Mouse (Mus musculus) R1 (cell line): ENCODE measurements around the gene Ints4.
A peak's percentile ranks its signal among the peaks of the same experiment; 100 is the strongest.
"Not testable (repeated sequence)": the region's sequence is repeated elsewhere in the genome, so short reads cannot be mapped to it uniquely, and the experiment has no call there.

Source experiments
- DNase-seq: peaks from one replicate; pipeline ENCODE4 v3.0.0-alpha.2; 2018; ENCODE audit warnings: low read depth, low spot score

Gene Ints4

GRCm38 (mm10) chr7:97480821-97481339 is at the start of gene Ints4:
Ints4 (plus strand) TSS chr7:97480956.
- peak; percentile 99 for DNase-seq

GRCm38 (mm10) chr7:97433517-97433916 is 47.2 kb upstream of the Ints4 start:
- DNase-seq, result not testable (repeated sequence)

GRCm38 (mm10) chr7:97434517-97434916 is 46.2 kb upstream of the Ints4 start:
- DNase-seq, result no peak

- no peak for DNase-seq
Observed at GRCm38 (mm10) chr7:97438986-97439385, 41.8 kb upstream of the Ints4 start.

GRCm38 (mm10) chr7:97446171-97446925 is 34.4 kb upstream of the Ints4 start:
- DNase-seq, result no peak

GRCm38 (mm10) chr7:97447050-97447531 is 33.7 kb upstream of the Ints4 start:
- DNase-seq, result no peak

GRCm38 (mm10) chr7:97451023-97451422 is 29.7 kb upstream of the Ints4 start, which contains the start of gene Kctd14:
Kctd14 (plus strand) TSS chr7:97451323.
- not testable (repeated sequence) for DNase-seq

- no peak for DNase-seq
Observed at GRCm38 (mm10) chr7:97452196-97452595, 28.6 kb upstream of the Ints4 start.

- peak; percentile 59 for DNase-seq
Observed at GRCm38 (mm10) chr7:97453141-97453921, 27.4 kb upstream of the Ints4 start.

GRCm38 (mm10) chr7:97454795-97455194 is 26.0 kb upstream of the Ints4 start:
- no peak for DNase-seq

- DNase-seq, result no peak
Observed at GRCm38 (mm10) chr7:97455577-97455976, 25.2 kb upstream of the Ints4 start.

- no peak for DNase-seq
Observed at GRCm38 (mm10) chr7:97473001-97473400, 7.8 kb upstream of the Ints4 start.

- DNase-seq, result no peak
Observed at GRCm38 (mm10) chr7:97479349-97479748, 1.4 kb upstream of the Ints4 start.

- no peak for DNase-seq
Observed at GRCm38 (mm10) chr7:97480290-97480689, 466 bp upstream of the Ints4 start.

- no peak for DNase-seq
Observed at GRCm38 (mm10) chr7:97483378-97483777, 2.6 kb downstream of the Ints4 start.

GRCm38 (mm10) chr7:97491157-97491556 is 10.4 kb downstream of the Ints4 start:
- DNase-seq, result peak; percentile 96

- DNase-seq, result peak; percentile 21
Observed at GRCm38 (mm10) chr7:97492420-97492819, 11.7 kb downstream of the Ints4 start.

- no peak for DNase-seq
Observed at GRCm38 (mm10) chr7:97495052-97495451, 14.3 kb downstream of the Ints4 start.

- no peak for DNase-seq
Observed at GRCm38 (mm10) chr7:97500555-97501209, 19.9 kb downstream of the Ints4 start.

GRCm38 (mm10) chr7:97514786-97515185 is 34.0 kb downstream of the Ints4 start:
- DNase-seq, result no peak

GRCm38 (mm10) chr7:97519935-97520334 is 39.2 kb downstream of the Ints4 start:
- no peak for DNase-seq

GRCm38 (mm10) chr7:97535531-97535930 is 54.8 kb downstream of the Ints4 start:
- peak; percentile 99 for DNase-seq
